Mouse (Mus musculus): ENCODE measurements at regions not wholly inside any gene's neighbourhood (a gene's known extent, or its start where the extent isn't known, plus 50 kb on each side); places are given as distances from the start of the nearest gene placed in this dataset.

- no peak for ATAC-seq (ENCODE audit: low read depth)
- Histone ChIP-seq H3K36me3 (ENCODE audit: control insufficient read depth, insufficient read depth, low read length) (no peaks in the 10 kb centered on the region), H3K4me1 (replicated peaks; ENCODE audit: control insufficient read depth, insufficient read depth, low read length) (peaks cover 32% of the 10 kb centered on the region), H3K4me2 (ENCODE audit: low read depth, low read length) (no peak overlapping the region), H3K27ac (ENCODE audit: low read length) (0 out of 2 replicates have a peak overlapping the region, but pooled peaks have one; percentile 12), H3K9ac (ENCODE audit: low read length) (no peak overlapping the region), H3K9me3 (ENCODE audit: control insufficient read depth, low read length) (no peaks in the 10 kb centered on the region), H3K4me3 (ENCODE audit: low read length) (no peak overlapping the region), H3K27me3 (ENCODE audit: control insufficient read depth, insufficient read depth, low read depth, low read length) (no peaks in the 10 kb centered on the region)
- 63% methylated on average over 5 of the region's 5 CpGs for WGBS
Measured at GRCm38 (mm10) chr15:10865109-10865508, 87.0 kb upstream of the C1qtnf3 start.

- H3K27me3 ChIP-seq (ENCODE audit: control insufficient read depth, insufficient read depth, low read depth, low read length) = no peaks in the 10 kb centered on the region
- H3K4me1 ChIP-seq (replicated peaks; ENCODE audit: control insufficient read depth, insufficient read depth, low read length) = peaks cover 32% of the 10 kb centered on the region
- no peaks in the 10 kb centered on the region for H3K9me3 ChIP-seq (ENCODE audit: control insufficient read depth, low read length)
- ATAC-seq (ENCODE audit: low read depth) = peak; percentile 40
- 50% methylated on average over 5 of the region's 5 CpGs for WGBS
- H3K27ac ChIP-seq (ENCODE audit: low read length) = peak overlapping the region; percentile 24; the same call in 1 of the 2 replicates
- no peak overlapping the region for H3K4me2 ChIP-seq (ENCODE audit: low read depth, low read length)
- no peak overlapping the region for H3K9ac ChIP-seq (ENCODE audit: low read length)
- no peaks in the 10 kb centered on the region for H3K36me3 ChIP-seq (ENCODE audit: control insufficient read depth, insufficient read depth, low read length)
- no peak overlapping the region for H3K4me3 ChIP-seq (ENCODE audit: low read length)
Measured at GRCm38 (mm10) chr15:10866794-10867193, 85.3 kb upstream of the C1qtnf3 start.

- no peaks in the 10 kb centered on the region for H3K9me3 ChIP-seq (ENCODE audit: control insufficient read depth, low read length)
- WGBS = 56% methylated on average over 7 of the region's 7 CpGs
- H3K4me3 ChIP-seq (ENCODE audit: low read length) = no peak overlapping the region
- H3K27ac ChIP-seq (ENCODE audit: low read length) = no peak overlapping the region
- no peak overlapping the region for H3K4me2 ChIP-seq (ENCODE audit: low read depth, low read length)
- no peak for ATAC-seq (ENCODE audit: low read depth)
- H3K4me1 ChIP-seq (replicated peaks; ENCODE audit: control insufficient read depth, insufficient read depth, low read length) = peaks cover 32% of the 10 kb centered on the region
- H3K27me3 ChIP-seq (ENCODE audit: control insufficient read depth, insufficient read depth, low read depth, low read length) = no peaks in the 10 kb centered on the region
- no peaks in the 10 kb centered on the region for H3K36me3 ChIP-seq (ENCODE audit: control insufficient read depth, insufficient read depth, low read length)
- no peak overlapping the region for H3K9ac ChIP-seq (ENCODE audit: low read length)
Measured at GRCm38 (mm10) chr15:10868115-10868514, 84.0 kb upstream of the C1qtnf3 start.

GRCm38 (mm10) chr15:10868716-10869585 is 83.2 kb upstream of the C1qtnf3 start:
- H3K4me3 ChIP-seq (ENCODE audit: low read length) = no peak overlapping the region
- no peak overlapping the region for H3K27ac ChIP-seq (ENCODE audit: low read length)
- ATAC-seq (ENCODE audit: low read depth) = peak; percentile 8
- 45% methylated on average over 14 of the region's 14 CpGs for WGBS
- no peaks in the 10 kb centered on the region for H3K27me3 ChIP-seq (ENCODE audit: control insufficient read depth, insufficient read depth, low read depth, low read length)
- no peak overlapping the region for H3K4me2 ChIP-seq (ENCODE audit: low read depth, low read length)
- H3K4me1 ChIP-seq (replicated peaks; ENCODE audit: control insufficient read depth, insufficient read depth, low read length) = peaks cover 32% of the 10 kb centered on the region
- H3K9me3 ChIP-seq (ENCODE audit: control insufficient read depth, low read length) = no peaks in the 10 kb centered on the region
- H3K36me3 ChIP-seq (ENCODE audit: control insufficient read depth, insufficient read depth, low read length) = no peaks in the 10 kb centered on the region
- no peak overlapping the region for H3K9ac ChIP-seq (ENCODE audit: low read length)

GRCm38 (mm10) chr15:10869879-10870278 is 82.3 kb upstream of the C1qtnf3 start:
- H3K36me3 ChIP-seq (ENCODE audit: control insufficient read depth, insufficient read depth, low read length) = no peaks in the 10 kb centered on the region
- peaks cover 24% of the 10 kb centered on the region for H3K4me1 ChIP-seq (replicated peaks; ENCODE audit: control insufficient read depth, insufficient read depth, low read length)
- 28% methylated on average over 13 of the region's 13 CpGs for WGBS
- H3K4me3 ChIP-seq (ENCODE audit: low read length) = no peak overlapping the region
- ATAC-seq (ENCODE audit: low read depth) = peak; percentile 55
- no peaks in the 10 kb centered on the region for H3K9me3 ChIP-seq (ENCODE audit: control insufficient read depth, low read length)
- H3K27ac ChIP-seq (ENCODE audit: low read length) = peak overlapping the region; percentile 25; the same call in 1 of the 2 replicates
- no peak overlapping the region; the same call in 1 of the 2 replicates for H3K4me2 ChIP-seq (ENCODE audit: low read depth, low read length)
- peak overlapping the region; percentile 32; the same call in 1 of the 2 replicates for H3K9ac ChIP-seq (ENCODE audit: low read length)
- H3K27me3 ChIP-seq (ENCODE audit: control insufficient read depth, insufficient read depth, low read depth, low read length) = no peaks in the 10 kb centered on the region

- H3K9ac ChIP-seq (ENCODE audit: low read length) = no peak overlapping the region
- no peaks in the 10 kb centered on the region for H3K36me3 ChIP-seq (ENCODE audit: control insufficient read depth, insufficient read depth, low read length)
- H3K27me3 ChIP-seq (ENCODE audit: control insufficient read depth, insufficient read depth, low read depth, low read length) = no peaks in the 10 kb centered on the region
- H3K9me3 ChIP-seq (ENCODE audit: control insufficient read depth, low read length) = no peaks in the 10 kb centered on the region
- peaks cover 20% of the 10 kb centered on the region for H3K4me1 ChIP-seq (replicated peaks; ENCODE audit: control insufficient read depth, insufficient read depth, low read length)
- H3K4me2 ChIP-seq (ENCODE audit: low read depth, low read length) = 0 out of 2 replicates have a peak overlapping the region, but pooled peaks have one; percentile 40
- no peak overlapping the region for H3K27ac ChIP-seq (ENCODE audit: low read length)
- 8% methylated on average over 13 of the region's 13 CpGs for WGBS
- H3K4me3 ChIP-seq (ENCODE audit: low read length) = no peak overlapping the region
- ATAC-seq (ENCODE audit: low read depth) = no peak
Measured at GRCm38 (mm10) chr15:10872322-10872967, 79.7 kb upstream of the C1qtnf3 start.

- H3K27me3 ChIP-seq (ENCODE audit: control insufficient read depth, insufficient read depth, low read depth, low read length) = no peaks in the 10 kb centered on the region
- 39% methylated on average over 5 of the region's 5 CpGs for WGBS
- H3K27ac ChIP-seq (ENCODE audit: low read length) = no peak overlapping the region
- no peaks in the 10 kb centered on the region for H3K36me3 ChIP-seq (ENCODE audit: control insufficient read depth, insufficient read depth, low read length)
- H3K4me1 ChIP-seq (replicated peaks; ENCODE audit: control insufficient read depth, insufficient read depth, low read length) = no peaks in the 10 kb centered on the region
- no peak overlapping the region for H3K4me3 ChIP-seq (ENCODE audit: low read length)
- H3K4me2 ChIP-seq (ENCODE audit: low read depth, low read length) = no peak overlapping the region
- no peaks in the 10 kb centered on the region for H3K9me3 ChIP-seq (ENCODE audit: control insufficient read depth, low read length)
- H3K9ac ChIP-seq (ENCODE audit: low read length) = no peak overlapping the region
- ATAC-seq (ENCODE audit: low read depth) = no peak
Measured at GRCm38 (mm10) chr15:10876328-10876727, 75.8 kb upstream of the C1qtnf3 start.

- no peaks in the 10 kb centered on the region for H3K36me3 ChIP-seq (ENCODE audit: control insufficient read depth, insufficient read depth, low read length)
- no peak overlapping the region for H3K4me3 ChIP-seq (ENCODE audit: low read length)
- H3K9ac ChIP-seq (ENCODE audit: low read length) = no peak overlapping the region
- no peak overlapping the region for H3K4me2 ChIP-seq (ENCODE audit: low read depth, low read length)
- H3K27ac ChIP-seq (ENCODE audit: low read length) = no peak overlapping the region
- no peaks in the 10 kb centered on the region; the same call in 1 of the 2 replicates for H3K9me3 ChIP-seq (ENCODE audit: control insufficient read depth, low read length)
- ATAC-seq (ENCODE audit: low read depth) = no peak
- no peaks in the 10 kb centered on the region for H3K27me3 ChIP-seq (ENCODE audit: control insufficient read depth, insufficient read depth, low read depth, low read length)
- no peaks in the 10 kb centered on the region for H3K4me1 ChIP-seq (replicated peaks; ENCODE audit: control insufficient read depth, insufficient read depth, low read length)
- WGBS = 77% methylated on average over 1 of the region's 1 CpGs
Measured at GRCm38 (mm10) chr15:10881726-10882125, 70.4 kb upstream of the C1qtnf3 start.

GRCm38 (mm10) chr15:10887990-10888389 is 64.1 kb upstream of the C1qtnf3 start:
- H3K9ac ChIP-seq (ENCODE audit: low read length) = no peak overlapping the region
- H3K9me3 ChIP-seq (ENCODE audit: control insufficient read depth, low read length) = no peaks in the 10 kb centered on the region; the same call in 1 of the 2 replicates
- H3K27ac ChIP-seq (ENCODE audit: low read length) = no peak overlapping the region
- H3K27me3 ChIP-seq (ENCODE audit: control insufficient read depth, insufficient read depth, low read depth, low read length) = no peaks in the 10 kb centered on the region
- peaks cover 8% of the 10 kb centered on the region for H3K4me1 ChIP-seq (replicated peaks; ENCODE audit: control insufficient read depth, insufficient read depth, low read length)
- H3K36me3 ChIP-seq (ENCODE audit: control insufficient read depth, insufficient read depth, low read length) = no peaks in the 10 kb centered on the region
- H3K4me2 ChIP-seq (ENCODE audit: low read depth, low read length) = no peak overlapping the region
- H3K4me3 ChIP-seq (ENCODE audit: low read length) = no peak overlapping the region
- ATAC-seq (ENCODE audit: low read depth) = no peak
- 82% methylated on average over 6 of the region's 6 CpGs for WGBS

All from lung, embryonic 16.5 days (tissue).